Mouse (Mus musculus) E14TG2a.4 (cell line): Measurements from ENCODE around the gene Gna15.

ENCODE experiments used
- H3K27me3 ChIP-seq: 2 replicates; pipeline ENCODE4 v1.6.1; 2014; ENCODE audit warnings: low read length, control low read depth; ENCODE audit not compliant: insufficient read depth
- H3K36me3 ChIP-seq: 2 replicates; pipeline ENCODE4 v1.6.1; 2014; ENCODE audit warnings: low read length, control low read depth; ENCODE audit not compliant: insufficient read depth
- H3K4me1 ChIP-seq: replicated peaks from 2 replicates; pipeline ENCODE4 v1.6.1; 2014; ENCODE audit warnings: low read depth, low read length, control low read depth
- H3K4me3 ChIP-seq: replicated peaks from 2 replicates; pipeline ENCODE4 v1.5.1; 2014; ENCODE audit warnings: mild to moderate bottlenecking, low read length
- H3K9me3 ChIP-seq: 2 replicates; pipeline ENCODE4 v1.6.1; 2014; ENCODE audit warnings: low read length, control low read depth
- CTCF ChIP-seq: conservative IDR thresholded peaks from 2 replicates; pipeline ENCODE4 v1.5.1; 2014; ENCODE audit warnings: low read length
- NANOG ChIP-seq: IDR thresholded peaks from 2 replicates; pipeline ENCODE4 v1.6.1; 2014; ENCODE audit warnings: borderline replicate concordance, low read length, mixed read lengths
- POU5F1 ChIP-seq: IDR thresholded peaks from 2 replicates; pipeline ENCODE4 v1.6.1; 2014; ENCODE audit warnings: low read length, borderline replicate concordance

Gna15 gene

DNA sequence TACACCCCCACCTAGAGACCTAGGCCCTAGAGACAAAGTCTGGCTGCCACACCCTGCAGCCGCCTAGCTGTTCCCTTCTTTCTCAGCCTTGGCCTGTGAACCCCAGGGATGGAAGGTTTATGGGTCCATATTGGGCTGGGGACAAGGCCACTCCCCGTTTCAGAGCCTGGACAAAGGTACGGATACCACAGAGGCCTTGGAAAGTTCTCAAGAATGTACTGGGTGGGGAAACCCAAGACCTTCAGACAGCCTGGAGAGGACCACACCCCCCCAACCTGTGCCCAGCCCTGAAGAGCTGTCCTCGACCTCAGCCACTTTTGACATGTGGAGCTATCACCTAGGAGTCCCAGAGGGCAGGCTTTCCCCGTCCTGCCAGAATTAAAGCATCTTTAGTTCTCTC lies 24.9 kb upstream of the Gna15 start:
- peaks cover 3% of the 10 kb centered on the region; the same call in 1 of the 2 replicates for H3K9me3 ChIP-seq
- peaks cover 55% of the 10 kb centered on the region for H3K4me1 ChIP-seq
- TF ChIP-seq POU5F1, result no peak
- no peak for TF ChIP-seq NANOG
- H3K27me3 ChIP-seq, result peaks cover 8% of the 10 kb centered on the region
- H3K4me3 ChIP-seq, result no peak overlapping the region
- no peaks in the 10 kb centered on the region for H3K36me3 ChIP-seq

GRCm38 (mm10) chr10:81546788-81547571 lies 23.0 kb upstream of the Gna15 start:
- H3K9me3 ChIP-seq, result no peaks in the 10 kb centered on the region
- H3K4me3 ChIP-seq, result no peak overlapping the region
- H3K27me3 ChIP-seq, result peaks cover 13% of the 10 kb centered on the region
- peaks cover 5% of the 10 kb centered on the region; the same call in 1 of the 2 replicates for H3K36me3 ChIP-seq
- no peak for TF ChIP-seq NANOG
- TF ChIP-seq CTCF, result no peak
- no peak for TF ChIP-seq POU5F1
- H3K4me1 ChIP-seq, result peaks cover 61% of the 10 kb centered on the region

DNA sequence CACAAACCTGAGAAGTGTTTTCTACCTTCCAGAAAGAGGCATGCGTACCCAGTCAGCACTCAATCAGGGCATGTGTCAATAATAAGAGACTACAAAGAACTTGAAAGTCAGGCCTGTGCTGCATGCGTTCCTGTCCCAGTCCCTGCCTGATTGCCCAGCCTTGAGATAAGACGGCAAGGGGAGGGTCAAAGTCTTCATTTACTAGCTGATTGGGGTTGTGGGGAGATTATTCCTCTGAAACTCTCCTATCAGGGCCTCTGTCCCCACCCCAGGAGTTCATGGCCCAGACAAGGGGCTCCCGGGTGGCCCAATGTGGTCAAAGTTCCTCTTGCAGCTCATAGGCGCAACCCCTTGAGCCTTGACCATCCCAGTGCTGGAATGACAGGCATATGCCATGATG lies 22.3 kb upstream of the Gna15 start:
- no peaks in the 10 kb centered on the region for H3K9me3 ChIP-seq
- peaks cover 7% of the 10 kb centered on the region for H3K36me3 ChIP-seq
- TF ChIP-seq POU5F1 (no peak), NANOG (no peak), CTCF (no peak)
- no peak overlapping the region for H3K4me3 ChIP-seq
- peaks cover 61% of the 10 kb centered on the region for H3K4me1 ChIP-seq
- peaks cover 13% of the 10 kb centered on the region for H3K27me3 ChIP-seq

DNA sequence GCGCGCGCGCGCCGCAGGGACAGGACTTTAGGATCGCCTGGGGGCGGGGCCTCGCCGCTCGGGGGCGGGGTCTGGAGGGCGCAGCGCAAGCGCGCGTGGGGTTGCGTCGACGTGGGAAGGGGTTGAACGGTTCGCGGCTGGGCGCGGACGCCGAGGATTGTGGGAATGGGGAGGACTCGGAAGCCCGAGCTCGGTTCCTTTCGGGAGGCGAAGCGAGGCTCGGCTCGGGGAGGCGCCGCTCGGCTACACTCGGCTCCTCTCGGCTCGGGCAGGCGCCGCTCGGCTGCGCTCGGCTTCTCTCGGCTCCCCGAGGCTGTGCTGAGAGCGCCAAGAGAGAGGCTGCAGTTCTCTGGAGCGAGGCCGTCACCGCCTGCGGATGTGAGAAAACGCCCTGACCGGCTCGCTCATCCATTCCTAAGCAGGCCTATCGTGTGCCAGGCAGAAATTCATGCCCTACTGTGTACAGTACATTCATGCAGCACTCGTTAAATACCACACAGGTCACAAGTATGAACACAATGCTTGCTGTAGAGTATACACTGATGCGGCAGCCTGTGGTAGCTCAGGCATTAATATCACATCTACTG lies 21.2 kb upstream of the Gna15 start, which contains the start of gene Gna11:
Gene Gna11 (minus strand): TSS at position 30 of the 587 bp plus-strand sequence.
- Histone ChIP-seq H3K9me3 (no peaks in the 10 kb centered on the region), H3K4me3 (peak within 1 kb of the TSS; percentile 91), H3K4me1 (peaks cover 68% of the 10 kb centered on the region), H3K36me3 (peaks cover 15% of the 10 kb centered on the region), H3K27me3 (peaks cover 13% of the 10 kb centered on the region)
- no peak for TF ChIP-seq NANOG
- TF ChIP-seq POU5F1, result no peak
- no peak for TF ChIP-seq CTCF

DNA sequence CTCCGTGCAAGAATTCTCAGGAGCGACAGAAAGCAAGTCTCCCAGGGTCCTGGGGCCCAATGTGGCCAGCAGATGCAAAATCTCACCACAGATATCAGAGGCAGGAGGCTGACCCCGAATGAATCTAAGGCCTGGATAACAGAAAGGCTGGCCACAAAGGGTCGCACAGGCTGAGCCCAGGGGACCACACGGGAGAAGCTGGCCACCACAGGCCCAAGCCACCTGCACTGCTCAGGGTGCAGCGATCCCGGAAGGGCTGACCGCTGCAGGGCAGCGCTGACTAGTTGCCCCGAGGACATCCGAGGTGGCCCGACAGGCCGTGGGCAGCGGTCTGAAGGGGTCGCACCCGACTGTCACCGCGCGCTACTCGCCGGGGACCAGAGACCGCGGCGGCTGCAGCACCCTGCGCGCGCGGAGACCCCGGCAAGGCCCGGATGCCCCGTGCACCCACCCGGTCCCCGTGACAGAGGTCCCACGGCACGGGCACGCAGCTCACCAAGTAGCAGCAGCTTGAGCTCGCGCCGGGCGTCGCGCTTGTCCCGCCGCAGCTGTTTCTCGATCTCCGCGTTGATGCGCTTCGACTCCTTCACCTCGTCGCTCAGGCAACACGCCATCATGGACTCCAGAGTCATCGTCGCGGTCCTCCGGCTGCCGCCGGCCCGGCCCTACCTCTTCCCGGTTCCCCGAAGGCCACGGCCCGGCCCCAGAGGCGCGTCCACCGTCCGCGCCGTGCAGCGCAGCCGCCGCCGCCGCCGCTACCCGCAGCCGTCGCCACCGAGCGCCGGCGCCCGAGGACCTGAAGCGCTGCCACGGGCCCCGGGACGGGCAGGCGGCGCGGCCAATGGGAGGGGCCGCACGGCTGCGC lies 20.5 kb upstream of the Gna15 start:
- no peak for TF ChIP-seq POU5F1
- no peak for TF ChIP-seq NANOG
- no peak for TF ChIP-seq CTCF
- Histone ChIP-seq H3K9me3 (no peaks in the 10 kb centered on the region), H3K27me3 (peaks cover 13% of the 10 kb centered on the region), H3K36me3 (peaks cover 22% of the 10 kb centered on the region), H3K4me3 (peak overlapping the region; percentile 91), H3K4me1 (peaks cover 69% of the 10 kb centered on the region)

DNA sequence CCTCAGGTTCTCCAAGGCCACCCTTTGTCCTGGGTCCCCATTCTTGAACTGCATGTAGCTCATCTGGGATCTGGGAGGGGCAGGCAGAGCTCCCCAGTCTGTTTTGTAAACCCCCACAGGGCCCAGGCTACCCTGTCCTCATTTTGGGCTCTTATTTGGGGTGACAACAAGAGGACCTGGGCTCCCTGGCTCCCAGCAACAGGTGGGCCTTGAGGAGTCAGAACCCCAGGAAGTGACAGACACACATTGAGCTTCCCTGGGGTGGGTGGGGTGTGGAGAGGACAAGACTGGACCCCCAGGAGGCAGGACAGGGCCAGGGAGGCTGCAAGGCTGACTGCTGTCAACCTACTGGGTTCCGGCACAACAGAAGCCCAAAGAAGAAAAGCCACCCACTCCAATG lies 19.6 kb upstream of the Gna15 start:
- Histone ChIP-seq H3K4me3 (peak overlapping the region; percentile 91), H3K4me1 (peaks cover 66% of the 10 kb centered on the region), H3K27me3 (peaks cover 13% of the 10 kb centered on the region), H3K9me3 (no peaks in the 10 kb centered on the region), H3K36me3 (peaks cover 31% of the 10 kb centered on the region)
- no peak for TF ChIP-seq CTCF
- no peak for TF ChIP-seq POU5F1
- no peak for TF ChIP-seq NANOG

DNA sequence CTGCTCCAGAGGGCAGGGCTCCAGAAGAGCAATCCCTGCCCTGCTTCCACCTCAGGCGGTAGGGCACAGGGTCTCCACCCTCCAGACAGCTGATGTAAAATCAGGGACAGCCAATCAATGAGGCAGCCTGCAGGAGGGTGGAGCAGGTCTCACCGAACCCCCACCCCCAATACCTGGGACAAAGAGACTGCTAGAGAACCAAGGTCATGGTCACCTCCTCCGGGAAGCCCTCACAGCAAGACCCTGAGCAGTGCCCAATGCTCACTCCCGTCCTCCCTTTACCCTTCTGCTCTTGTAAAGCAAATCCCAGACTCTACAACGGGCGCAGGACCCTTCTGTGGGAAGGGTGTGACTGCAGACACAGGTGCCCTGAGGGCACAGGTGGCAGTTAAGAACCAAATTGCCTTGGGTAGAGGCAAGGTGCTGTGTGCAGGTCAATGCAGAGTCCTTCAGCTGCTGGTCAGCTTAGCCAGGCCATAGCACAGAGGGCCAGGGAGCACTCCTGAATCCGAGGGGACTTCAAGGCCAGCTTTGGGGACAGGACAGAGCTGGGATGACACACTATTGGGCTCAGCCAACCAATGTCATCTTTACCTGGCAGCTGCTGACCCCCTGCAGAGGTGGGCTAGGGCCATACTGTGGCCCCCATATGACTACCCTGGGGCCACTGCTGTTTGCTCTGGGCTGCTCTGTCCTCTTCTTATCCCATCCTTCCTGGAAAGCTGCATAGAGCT lies 18.9 kb upstream of the Gna15 start:
- Histone ChIP-seq H3K9me3 (no peaks in the 10 kb centered on the region), H3K4me3 (peak overlapping the region; percentile 91), H3K36me3 (peaks cover 39% of the 10 kb centered on the region), H3K4me1 (peaks cover 65% of the 10 kb centered on the region), H3K27me3 (peaks cover 13% of the 10 kb centered on the region)
- TF ChIP-seq CTCF (no peak), NANOG (no peak)

GRCm38 (mm10) chr10:81541803-81542202 lies 17.8 kb upstream of the Gna15 start:
- peaks cover 43% of the 10 kb centered on the region for H3K36me3 ChIP-seq
- TF ChIP-seq NANOG (no peak), POU5F1 (no peak), CTCF (no peak)
- no peaks in the 10 kb centered on the region for H3K9me3 ChIP-seq
- H3K27me3 ChIP-seq, result peaks cover 13% of the 10 kb centered on the region
- H3K4me3 ChIP-seq, result peak overlapping the region; percentile 91
- H3K4me1 ChIP-seq, result peaks cover 69% of the 10 kb centered on the region
